Mouse (Mus musculus): Measurements from ENCODE around the gene Tlx2. TPM values are rescaled to one million over a fixed set of nuclear protein-coding genes. Genes with fewer than 3 reads are reported as not detected.

Gene Tlx2
- polyA plus RNA-seq, 1 experiment from 2014 or later = 0.12 TPM

GRCm38 (mm10) chr6:83053136-83053960, 16.7 kb downstream of the Tlx2 start:
- 1% methylated on average over 26 of the region's 26 CpGs for WGBS
- H3K27ac ChIP-seq = peak overlapping the region; percentile 93

GRCm38 (mm10) chr6:83049367-83049766, 20.7 kb downstream of the Tlx2 start:
- ATAC-seq (replicated peaks; ENCODE audit: low FRiP score, low read depth) (no peak), DNase-seq (ENCODE audit: low spot score) (no peak)
- Histone ChIP-seq H3K4me2 (ENCODE audit: low read length) (no peak overlapping the region), H3K27ac (no peak overlapping the region), H3K4me3 (replicated peaks; ENCODE audit: low read depth, low read length) (no peak overlapping the region), H3K9ac (ENCODE audit: low read depth, low read length) (no peak overlapping the region), H3K9me3 (replicated peaks; ENCODE audit: low read length) (no peaks in the 10 kb centered on the region), H3K4me1 (replicated peaks; ENCODE audit: insufficient read depth, low read length) (peaks cover 10% of the 10 kb centered on the region), H3K27me3 (ENCODE audit: insufficient read depth, low read length) (no peaks in the 10 kb centered on the region), H3K36me3 (ENCODE audit: insufficient read depth, low read length) (no peaks in the 10 kb centered on the region)
- no peak for TF ChIP-seq CTCF (IDR thresholded peaks at IDR 0.05; ENCODE audit: low read depth)
- 68% methylated on average over 10 of the region's 10 CpGs for WGBS

More at GRCm38 (mm10) chr6:83053136-83053960, 16.7 kb downstream of the Tlx2 start:
- H3K27me3 ChIP-seq (ENCODE audit: insufficient read depth, low read length) = no peaks in the 10 kb centered on the region
- no peak for ATAC-seq (replicated peaks; ENCODE audit: low FRiP score, low read depth)
- peaks cover 20% of the 10 kb centered on the region for H3K4me1 ChIP-seq (replicated peaks; ENCODE audit: insufficient read depth, low read length)
- peak; percentile 85 for DNase-seq (ENCODE audit: low spot score)
- H3K4me3 ChIP-seq (replicated peaks; ENCODE audit: low read depth, low read length) = peak overlapping the region; percentile 85
- H3K4me2 ChIP-seq (ENCODE audit: low read length) = peak overlapping the region; percentile 88
- H3K36me3 ChIP-seq (ENCODE audit: insufficient read depth, low read length) = peaks cover 10% of the 10 kb centered on the region; the same call in 1 of the 2 replicates
- no peak for TF ChIP-seq CTCF (IDR thresholded peaks at IDR 0.05; ENCODE audit: low read depth)
- no peaks in the 10 kb centered on the region for H3K9me3 ChIP-seq (replicated peaks; ENCODE audit: low read length)
- peak overlapping the region; percentile 93 for H3K9ac ChIP-seq (ENCODE audit: low read depth, low read length)

GRCm38 (mm10) chr6:83044742-83045141, 25.4 kb downstream of the Tlx2 start:
- H3K27me3 ChIP-seq (ENCODE audit: insufficient read depth, low read length) = no peaks in the 10 kb centered on the region
- no peak overlapping the region for H3K9ac ChIP-seq (ENCODE audit: low read depth, low read length)
- 75% methylated on average over 9 of the region's 9 CpGs for WGBS
- no peak for DNase-seq (ENCODE audit: low spot score)
- no peaks in the 10 kb centered on the region for H3K9me3 ChIP-seq (replicated peaks; ENCODE audit: low read length)
- no peaks in the 10 kb centered on the region for H3K4me1 ChIP-seq (replicated peaks; ENCODE audit: insufficient read depth, low read length)
- TF ChIP-seq CTCF (IDR thresholded peaks at IDR 0.05; ENCODE audit: low read depth) = no peak
- peak overlapping the region; percentile 16; the same call in 1 of the 2 replicates for H3K27ac ChIP-seq
- H3K4me2 ChIP-seq (ENCODE audit: low read length) = no peak overlapping the region
- no peak overlapping the region for H3K4me3 ChIP-seq (replicated peaks; ENCODE audit: low read depth, low read length)
- no peaks in the 10 kb centered on the region for H3K36me3 ChIP-seq (ENCODE audit: insufficient read depth, low read length)
- ATAC-seq (replicated peaks; ENCODE audit: low FRiP score, low read depth) = no peak

GRCm38 (mm10) chr6:83043993-83044392, 26.1 kb downstream of the Tlx2 start:
- Histone ChIP-seq H3K9me3 (replicated peaks; ENCODE audit: low read length) (no peaks in the 10 kb centered on the region), H3K4me3 (replicated peaks; ENCODE audit: low read depth, low read length) (no peak overlapping the region), H3K27ac (no peak overlapping the region), H3K36me3 (ENCODE audit: insufficient read depth, low read length) (no peaks in the 10 kb centered on the region), H3K4me2 (ENCODE audit: low read length) (no peak overlapping the region), H3K9ac (ENCODE audit: low read depth, low read length) (no peak overlapping the region), H3K4me1 (replicated peaks; ENCODE audit: insufficient read depth, low read length) (no peaks in the 10 kb centered on the region), H3K27me3 (ENCODE audit: insufficient read depth, low read length) (no peaks in the 10 kb centered on the region)
- no peak for TF ChIP-seq CTCF (IDR thresholded peaks at IDR 0.05; ENCODE audit: low read depth)
- ATAC-seq (replicated peaks; ENCODE audit: low FRiP score, low read depth) = no peak
- no peak for DNase-seq (ENCODE audit: low spot score)
- 96% methylated on average over 5 of the region's 5 CpGs for whole genome bisulfite sequencing

- Histone ChIP-seq H3K4me3 (replicated peaks; ENCODE audit: low read depth, low read length) (no peak overlapping the region), H3K27ac (no peak overlapping the region), H3K27me3 (ENCODE audit: insufficient read depth, low read length) (no peaks in the 10 kb centered on the region), H3K4me2 (ENCODE audit: low read length) (no peak overlapping the region), H3K4me1 (replicated peaks; ENCODE audit: insufficient read depth, low read length) (no peaks in the 10 kb centered on the region; the same call in none of the 2 replicates), H3K9ac (ENCODE audit: low read depth, low read length) (no peak overlapping the region), H3K9me3 (replicated peaks; ENCODE audit: low read length) (no peaks in the 10 kb centered on the region), H3K36me3 (ENCODE audit: insufficient read depth, low read length) (no peaks in the 10 kb centered on the region)
- ATAC-seq (replicated peaks; ENCODE audit: low FRiP score, low read depth) (no peak), DNase-seq (ENCODE audit: low spot score) (no peak)
- 69% methylated on average over 6 of the region's 6 CpGs for WGBS
- no peak for TF ChIP-seq CTCF (IDR thresholded peaks at IDR 0.05; ENCODE audit: low read depth)
Observed at GRCm38 (mm10) chr6:83043561-83043960, 26.5 kb downstream of the Tlx2 start.

- H3K4me2 ChIP-seq (ENCODE audit: low read length) = no peak overlapping the region
- H3K4me3 ChIP-seq (replicated peaks; ENCODE audit: low read depth, low read length) = no peak overlapping the region
- H3K27ac ChIP-seq = no peak overlapping the region
- no peak overlapping the region for H3K9ac ChIP-seq (ENCODE audit: low read depth, low read length)
- no peak for TF ChIP-seq CTCF (IDR thresholded peaks at IDR 0.05; ENCODE audit: low read depth)
- no peaks in the 10 kb centered on the region for H3K36me3 ChIP-seq (ENCODE audit: insufficient read depth, low read length)
- DNase-seq (ENCODE audit: low spot score) = no peak
- no peak for ATAC-seq (replicated peaks; ENCODE audit: low FRiP score, low read depth)
- WGBS = 80% methylated on average over 5 of the region's 5 CpGs
- H3K9me3 ChIP-seq (replicated peaks; ENCODE audit: low read length) = no peaks in the 10 kb centered on the region
- no peaks in the 10 kb centered on the region for H3K27me3 ChIP-seq (ENCODE audit: insufficient read depth, low read length)
- H3K4me1 ChIP-seq (replicated peaks; ENCODE audit: insufficient read depth, low read length) = no peaks in the 10 kb centered on the region; the same call in none of the 2 replicates
Observed at GRCm38 (mm10) chr6:83040601-83041000, 29.5 kb downstream of the Tlx2 start.

Data from kidney, postnatal 0 days (tissue).